Comparison of ENCODE assay signal across 9 mouse cellular contexts in the genomic region with DNA sequence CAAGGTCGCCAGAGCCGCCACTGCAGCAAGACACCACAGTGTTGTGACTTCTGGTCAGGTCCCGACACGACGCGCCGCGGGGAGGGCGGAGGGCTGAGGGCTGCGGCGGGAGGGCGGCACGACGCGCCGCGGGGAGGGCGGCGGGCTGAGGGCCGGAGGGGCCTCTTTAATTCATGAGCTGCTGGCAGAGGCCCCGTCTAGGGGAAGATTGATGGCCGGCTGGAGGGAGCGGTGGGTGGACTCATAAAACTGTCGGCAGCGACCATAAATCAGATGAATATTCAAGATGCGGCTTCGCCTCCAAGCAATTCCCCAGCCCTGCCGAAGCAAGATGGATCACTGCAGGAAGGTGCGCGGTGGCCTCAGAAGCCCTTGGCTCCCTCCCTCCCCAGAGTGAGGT. TPM values are rescaled to one million over a fixed set of nuclear protein-coding genes. Genes with fewer than 3 reads are reported as not detected.
DNase-seq lines count a peak whose midpoint lies in the region; ATAC-seq and TF ChIP-seq lines count a peak whose summit lies in the region.
"Had no signal": no experiment of that assay in that cellular context is flagged by ENCODE, and none has a peak within 500 bp of the region (broad histone marks: within the 10 kb centered on the region; RNA-seq: fewer than 3 reads in every experiment).

No protein-coding gene starts in this region.

- no peak for TF ChIP-seq POLR2A in lung, adult 2 months (IDR thresholded peaks at IDR 0.05; ENCODE audit: borderline replicate concordance, extremely low read depth, low read depth, low read length)

- TF ChIP-seq CTCF in lung, adult 2 months (IDR thresholded peaks at IDR 0.05; ENCODE audit: insufficient read depth, low read length), result no peak

- H3K4me3 ChIP-seq in lung, adult 2 months (replicated peaks; ENCODE audit: extremely low read depth, low read depth, low read length), result no peak overlapping the region
- peak overlapping the region; percentile 14 for H3K4me3 ChIP-seq in embryonic facial prominence, embryonic 15.5 days (replicated peaks)
- no peak overlapping the region; the same call in 1 of the 2 replicates for H3K4me3 ChIP-seq in hindbrain, embryonic 11.5 days (ENCODE audit: low read depth, low read length)
- peak overlapping the region; percentile 25 for H3K4me3 ChIP-seq in midbrain, embryonic 16.5 days (ENCODE audit: low read depth, low read length)

- H3K27me3 ChIP-seq in embryonic facial prominence, embryonic 15.5 days, result no peaks in the 10 kb centered on the region
- no peaks in the 10 kb centered on the region for H3K27me3 ChIP-seq in hindbrain, embryonic 11.5 days (ENCODE audit: control insufficient read depth, insufficient read depth, low read length)
- 0 out of 2 replicates have a peak, but pooled peaks cover 3% of the 10 kb centered on the region for H3K27me3 ChIP-seq in midbrain, embryonic 16.5 days (ENCODE audit: control insufficient read depth, insufficient read depth, low read depth, low read length)

- H3K4me1 ChIP-seq in lung, adult 2 months (ENCODE audit: control insufficient read depth, insufficient read depth, low read length), result no peaks in the 10 kb centered on the region
- peaks cover 31% of the 10 kb centered on the region for H3K4me1 ChIP-seq in embryonic facial prominence, embryonic 15.5 days
- H3K4me1 ChIP-seq in hindbrain, embryonic 11.5 days (replicated peaks; ENCODE audit: control insufficient read depth, insufficient read depth, low read length), result peaks cover 17% of the 10 kb centered on the region
- H3K4me1 ChIP-seq in midbrain, embryonic 16.5 days (ENCODE audit: control insufficient read depth, insufficient read depth, low read length), result peaks cover 28% of the 10 kb centered on the region

- intact Hi-C loops in left cerebral cortex, postnatal 14 days (cut with DNase I), result no loop called here

- no peaks in the 10 kb centered on the region for H3K9me3 ChIP-seq in embryonic facial prominence, embryonic 15.5 days (replicated peaks)
- H3K9me3 ChIP-seq in hindbrain, embryonic 11.5 days (ENCODE audit: control insufficient read depth, low read length), result no peaks in the 10 kb centered on the region
- no peaks in the 10 kb centered on the region for H3K9me3 ChIP-seq in midbrain, embryonic 16.5 days (replicated peaks; ENCODE audit: control insufficient read depth, low read length, poor library complexity, severe bottlenecking)

- WGBS in lung, adult 2 months, result 3% methylated on average over 30 of the region's 30 CpGs
- WGBS in embryonic facial prominence, embryonic 15.5 days, result 2% methylated on average over 30 of the region's 30 CpGs
- 1% methylated on average over 30 of the region's 30 CpGs for WGBS in hindbrain, embryonic 11.5 days
- under 1% methylated on average over 29 of the region's 30 CpGs for WGBS in midbrain, embryonic 16.5 days

- DNase-seq in lung, postnatal 10 days, result peak; percentile 55
- no peak for DNase-seq in lung, adult 2 months
- DNase-seq in hindbrain, embryonic 11.5 days (ENCODE audit: low spot score), result peak; percentile 81
- peak; percentile 62 to 69 for DNase-seq in left cerebral cortex, postnatal 14 days (ENCODE audit: low spot score in 2 of 2)
- DNase-seq in urinary bladder, postnatal 36 days (ENCODE audit: low spot score in 2 of 2), result peak; percentile 78 to 82
- DNase-seq in layer of hippocampus, postnatal 25 days (ENCODE audit: extremely low spot score in 1 of 2, low spot score in 1 of 2), result no peak

- H3K4me2 ChIP-seq in embryonic facial prominence, embryonic 15.5 days (replicated peaks), result peak overlapping the region; percentile 47
- peak overlapping the region; percentile 34 for H3K4me2 ChIP-seq in hindbrain, embryonic 11.5 days (replicated peaks; ENCODE audit: low read depth, low read length)
- H3K4me2 ChIP-seq in midbrain, embryonic 16.5 days (ENCODE audit: low read length), result peak overlapping the region; percentile 56

- H3K27ac ChIP-seq in embryonic facial prominence, embryonic 15.5 days (replicated peaks), result peak overlapping the region; percentile 48
- H3K27ac ChIP-seq in hindbrain, embryonic 11.5 days (ENCODE audit: low read depth, low read length), result peak overlapping the region; percentile 85
- H3K27ac ChIP-seq in midbrain, embryonic 16.5 days (ENCODE audit: low read length), result peak overlapping the region; percentile 24; the same call in 1 of the 2 replicates

- H3K9ac ChIP-seq in embryonic facial prominence, embryonic 15.5 days, result no peak overlapping the region
- H3K9ac ChIP-seq in hindbrain, embryonic 11.5 days (ENCODE audit: low read depth, low read length), result 0 out of 2 replicates have a peak overlapping the region, but pooled peaks have one; percentile 16
- H3K9ac ChIP-seq in midbrain, embryonic 16.5 days (ENCODE audit: low read depth, low read length), result peak overlapping the region; percentile 51; the same call in 1 of the 2 replicates

- H3K36me3 ChIP-seq in embryonic facial prominence, embryonic 15.5 days, result no peaks in the 10 kb centered on the region
- H3K36me3 ChIP-seq in hindbrain, embryonic 11.5 days (ENCODE audit: control insufficient read depth, insufficient read depth, low read length), result no peaks in the 10 kb centered on the region
- no peaks in the 10 kb centered on the region for H3K36me3 ChIP-seq in midbrain, embryonic 16.5 days (ENCODE audit: control insufficient read depth, insufficient read depth, low read length)

- ATAC-seq in embryonic facial prominence, embryonic 15.5 days (ENCODE audit: insufficient number of reproducible peaks, low FRiP score, low TSS enrichment, low read depth), result no peak
- ATAC-seq in hindbrain, embryonic 11.5 days (ENCODE audit: low FRiP score), result peak; percentile 60
- peak; percentile 10; the same call in 1 of the 2 replicates for ATAC-seq in midbrain, embryonic 16.5 days

RNA-seq across cellular contexts. Expression of a gene that starts 18.6 kb away (rescaled TPM):
- 7.9 and 14.0 TPM in 2 replicates for polyA plus RNA-seq in lung, adult 2 months (2012; rRNA removed)
- not detected in 2 replicates for polyA plus RNA-seq in embryonic facial prominence, embryonic 15.5 days (2015; fragmentation: Nextera tagmentation; extraction: Ambion mirVana)
- not detected in 2 replicates for polyA plus RNA-seq in hindbrain, embryonic 11.5 days (2014; fragmentation: Nextera tagmentation; extraction: Ambion mirVana)
- not detected for total RNA-seq in left cerebral cortex, postnatal 14 days (2021)
- polyA plus RNA-seq in midbrain, embryonic 16.5 days (2015; fragmentation: Nextera tagmentation; extraction: Ambion mirVana), result not detected in 2 replicates
- not detected for total RNA-seq in layer of hippocampus, postnatal 25 days (2021)

RNA-seq across cellular contexts. Expression of a gene that starts 47.3 kb away (rescaled TPM):
- 4.8 and 5.7 TPM in 2 replicates for polyA plus RNA-seq in lung, adult 2 months (2012; rRNA removed)
- 0.63 and 1.5 TPM in 2 replicates for polyA plus RNA-seq in embryonic facial prominence, embryonic 15.5 days (2015; fragmentation: Nextera tagmentation; extraction: Ambion mirVana)
- 0.33 TPM in 1 of 2 replicates, not detected in the other for polyA plus RNA-seq in hindbrain, embryonic 11.5 days (2014; fragmentation: Nextera tagmentation; extraction: Ambion mirVana)
- not detected for total RNA-seq in left cerebral cortex, postnatal 14 days (2021)
- polyA plus RNA-seq in midbrain, embryonic 16.5 days (2015; fragmentation: Nextera tagmentation; extraction: Ambion mirVana), result 0.30 TPM in 1 of 2 replicates, not detected in the other
- not detected for total RNA-seq in layer of hippocampus, postnatal 25 days (2021)

RNA-seq across cellular contexts. Expression of a gene that starts 52.1 kb away (rescaled TPM):
- polyA plus RNA-seq in lung, adult 2 months (2012; rRNA removed), result not detected in 2 replicates
- 0.09 TPM in 1 of 2 replicates, not detected in the other for polyA plus RNA-seq in embryonic facial prominence, embryonic 15.5 days (2015; fragmentation: Nextera tagmentation; extraction: Ambion mirVana)
- 0.06 TPM in 2 replicates for polyA plus RNA-seq in hindbrain, embryonic 11.5 days (2014; fragmentation: Nextera tagmentation; extraction: Ambion mirVana)
- total RNA-seq in left cerebral cortex, postnatal 14 days (2021), result not detected
- polyA plus RNA-seq in midbrain, embryonic 16.5 days (2015; fragmentation: Nextera tagmentation; extraction: Ambion mirVana), result 0.06 and 0.11 TPM in 2 replicates
- not detected for total RNA-seq in layer of hippocampus, postnatal 25 days (2021)
- polyA plus RNA-seq: large intestine, adult 2 months had no signal

Comparison
In these comparisons a context has a peak if more than half of its experiments do, and no peak if none do; other contexts are left out.
1. DNase-seq: peak in lung, postnatal 10 days (single experiment), hindbrain, embryonic 11.5 days (single experiment), left cerebral cortex, postnatal 14 days (2 of 2) and urinary bladder, postnatal 36 days (2 of 2); none in lung, adult 2 months (single experiment) and layer of hippocampus, postnatal 25 days (0 of 2).
2. H3K4me3 ChIP-seq: peak in embryonic facial prominence, embryonic 15.5 days (single experiment) and midbrain, embryonic 16.5 days (single experiment); none in lung, adult 2 months (single experiment) and hindbrain, embryonic 11.5 days (single experiment).
3. H3K27ac ChIP-seq: peak in every context shown above with its lines; median percentile 85 in hindbrain, embryonic 11.5 days; 48 in embryonic facial prominence, embryonic 15.5 days; 24 in midbrain, embryonic 16.5 days.
4. Peak in every context shown above with its lines, with median percentiles within 50 percentile points of each other: H3K4me2 ChIP-seq.